Mouse (Mus musculus) kidney, postnatal 0 days (tissue): ENCODE data around the gene Flnb. TPM values are rescaled to one million over a fixed set of nuclear protein-coding genes. Genes with fewer than 3 reads are reported as not detected.
A peak's percentile ranks its signal among the peaks of the same experiment; 100 is the strongest.

Source experiments
- ATAC-seq: fragments of 200-750 bp; cut with Nextera tagmentation; replicated peaks from 2 replicates; pipeline ENCODE4 v1.8.0; 2017; ENCODE audit warnings: low read depth, moderate number of reproducible peaks, moderate TSS enrichment, moderate library complexity; ENCODE audit not compliant: low FRiP score
- DNase-seq: peaks from one replicate; pipeline ENCODE4 v3.0.0-alpha.2; 2016; ENCODE audit warnings: low spot score
- H3K27ac ChIP-seq: fragments of 300-500 bp; sonication (generic); 2 replicates; pipeline ENCODE4 v1.5.1; 2014; ENCODE audit warnings: mild to moderate bottlenecking
- H3K27me3 ChIP-seq: fragments of 300-500 bp; sonication (generic); 2 replicates; pipeline ENCODE4 v1.6.1; 2014; ENCODE audit warnings: low read length, mixed read lengths; ENCODE audit not compliant: insufficient read depth
- H3K36me3 ChIP-seq: fragments of 300-500 bp; sonication (generic); 2 replicates; pipeline ENCODE4 v1.6.1; 2014; ENCODE audit warnings: low read length, mixed read lengths; ENCODE audit not compliant: insufficient read depth
- H3K4me1 ChIP-seq: fragments of 300-500 bp; sonication (generic); replicated peaks from 2 replicates; pipeline ENCODE4 v1.6.1; 2014; ENCODE audit warnings: antibody characterized with exemption, low read length, mixed read lengths; ENCODE audit not compliant: insufficient read depth
- H3K4me2 ChIP-seq: fragments of 300-500 bp; sonication (generic); 2 replicates; pipeline ENCODE4 v1.6.1; 2014; ENCODE audit warnings: mild to moderate bottlenecking, low read length, moderate library complexity, mixed read lengths
- H3K4me3 ChIP-seq: fragments of 300-500 bp; sonication (generic); replicated peaks from 2 replicates; pipeline ENCODE4 v1.5.1; 2014; ENCODE audit warnings: low read depth, low read length
- H3K9ac ChIP-seq: fragments of 300-500 bp; sonication (generic); 2 replicates; pipeline ENCODE4 v1.6.1; 2014; ENCODE audit warnings: low read depth, low read length
- H3K9me3 ChIP-seq: fragments of 300-500 bp; sonication (generic); replicated peaks from 2 replicates; pipeline ENCODE4 v1.6.1; 2016; ENCODE audit warnings: low read length, inconsistent platforms, mixed read lengths
- CTCF ChIP-seq: IDR thresholded peaks from 2 replicates; pipeline ENCODE4 v1.5.1; 2016; ENCODE audit warnings: antibody characterized with exemption, low read depth, mild to moderate bottlenecking, moderate library complexity
- WGBS: fragments of 180-500 bp; shearing (Covaris S2); extraction: QIAGEN DNeasy Blood & Tissue Kit; methylation state at CpG from one replicate; pipeline ENCODE4 v1.1.7; 2014; 5-methylcytosine and 5-hydroxymethylcytosine counted together
- polyA plus RNA-seq: library from polyadenylated mRNA; unstranded; fragments of >200 nt; fragmentation: Nextera tagmentation; extraction: Ambion mirVana; gene quantifications from 2 replicates; pipeline ENCODE4 v1.2.1, GENCODE M21; 2015

The Flnb gene
- polyA plus RNA-seq, 1 experiment from 2014 or later = 10.7 TPM

- Histone ChIP-seq H3K36me3 (peaks cover 62% of the 10 kb centered on the region), H3K4me2 (no peak overlapping the region), H3K9me3 (no peaks in the 10 kb centered on the region), H3K27me3 (no peaks in the 10 kb centered on the region), H3K4me3 (no peak overlapping the region), H3K27ac (no peak overlapping the region), H3K4me1 (no peaks in the 10 kb centered on the region), H3K9ac (no peak overlapping the region)
- TF ChIP-seq CTCF = no peak
- no peak for ATAC-seq
- 88% methylated on average over 9 of the region's 9 CpGs for WGBS
- no peak for DNase-seq
These were observed 67.8 kb downstream of the Flnb start for GRCm38 (mm10) chr14:7885540-7885939.

DNA sequence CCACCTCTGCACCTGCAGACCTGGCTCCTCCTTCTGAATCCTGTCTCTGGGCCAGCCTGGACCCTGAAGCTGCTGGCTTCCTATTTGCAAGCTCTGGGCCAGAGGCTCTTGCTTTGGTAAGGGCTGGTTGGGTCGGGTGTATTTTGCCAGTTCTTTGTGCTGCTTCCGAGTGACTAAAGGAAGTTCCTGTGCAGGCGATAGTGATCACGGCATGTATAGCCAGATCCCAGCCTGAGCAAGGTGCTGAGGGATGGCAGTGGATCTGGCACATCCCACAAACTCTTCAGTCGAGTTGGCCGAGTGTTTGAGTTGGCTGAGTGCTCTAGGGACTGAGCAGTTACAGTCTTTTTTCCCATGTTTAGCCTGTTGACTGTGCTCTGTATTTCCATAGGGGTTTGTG lies 68.3 kb downstream of the Flnb start:
- Histone ChIP-seq H3K9ac (no peak overlapping the region), H3K4me2 (no peak overlapping the region), H3K36me3 (peaks cover 62% of the 10 kb centered on the region), H3K4me3 (no peak overlapping the region), H3K9me3 (no peaks in the 10 kb centered on the region), H3K4me1 (no peaks in the 10 kb centered on the region), H3K27ac (no peak overlapping the region), H3K27me3 (no peaks in the 10 kb centered on the region)
- no peak for ATAC-seq
- no peak for DNase-seq
- TF ChIP-seq CTCF = no peak
- 83% methylated on average over 6 of the region's 6 CpGs for WGBS

DNA sequence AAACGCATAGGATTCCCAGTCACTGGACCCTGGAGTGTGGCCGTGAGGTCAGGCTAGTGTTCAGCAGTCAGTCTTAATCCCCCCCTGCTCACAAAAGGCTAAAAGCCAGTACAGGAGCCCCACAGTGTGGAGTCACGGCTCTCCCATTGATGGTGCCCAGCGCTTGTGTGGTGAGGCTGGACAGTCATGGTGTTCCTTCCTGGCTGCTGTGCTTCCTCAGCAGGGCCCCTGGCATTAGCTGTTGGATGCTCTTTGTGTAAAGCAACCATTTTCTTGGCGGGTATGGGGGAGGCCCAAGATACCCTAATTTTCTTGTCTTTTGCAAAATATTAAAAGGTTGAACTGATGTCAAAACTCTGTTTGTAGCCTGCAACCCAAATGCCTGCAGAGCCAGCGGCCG lies 69.4 kb downstream of the Flnb start:
- DNase-seq (no peak), ATAC-seq (no peak)
- H3K4me1 ChIP-seq = no peaks in the 10 kb centered on the region
- no peak overlapping the region for H3K27ac ChIP-seq
- no peaks in the 10 kb centered on the region for H3K9me3 ChIP-seq
- no peak overlapping the region for H3K4me3 ChIP-seq
- no peak for TF ChIP-seq CTCF
- no peak overlapping the region for H3K9ac ChIP-seq
- H3K36me3 ChIP-seq = peaks cover 60% of the 10 kb centered on the region
- H3K4me2 ChIP-seq = no peak overlapping the region
- H3K27me3 ChIP-seq = no peaks in the 10 kb centered on the region
- 95% methylated on average over 7 of the region's 7 CpGs for WGBS

DNA sequence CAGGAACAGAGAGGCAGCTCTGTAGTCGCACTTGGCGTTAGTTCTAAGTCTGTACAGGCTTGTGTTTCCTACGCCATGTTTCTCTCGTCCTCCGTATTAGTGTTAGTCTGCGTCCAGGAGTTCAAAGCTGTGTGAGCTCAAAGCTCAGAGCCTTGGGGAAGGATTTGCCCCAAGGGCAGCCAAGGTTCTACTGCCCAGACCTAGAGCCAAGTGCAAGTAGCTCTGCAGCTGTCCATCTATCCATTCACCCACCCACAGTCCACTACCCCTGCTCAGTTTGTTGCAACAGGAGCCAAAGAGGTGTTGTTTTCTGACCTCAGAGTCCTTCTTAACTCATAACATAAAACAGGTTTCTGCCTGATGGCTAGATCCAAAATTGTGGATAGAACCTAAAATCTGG lies 70.5 kb downstream of the Flnb start:
- 82% methylated on average over 6 of the region's 6 CpGs for WGBS
- Histone ChIP-seq H3K4me1 (no peaks in the 10 kb centered on the region), H3K36me3 (peaks cover 64% of the 10 kb centered on the region), H3K9me3 (no peaks in the 10 kb centered on the region), H3K9ac (no peak overlapping the region; the same call in 1 of the 2 replicates), H3K4me2 (peak overlapping the region; percentile 18; the same call in 1 of the 2 replicates), H3K4me3 (no peak overlapping the region), H3K27ac (no peak overlapping the region), H3K27me3 (no peaks in the 10 kb centered on the region)
- no peak for TF ChIP-seq CTCF
- no peak for ATAC-seq
- DNase-seq = no peak

GRCm38 (mm10) chr14:7888811-7889651 lies 71.3 kb downstream of the Flnb start:
- no peaks in the 10 kb centered on the region for H3K4me1 ChIP-seq
- no peak for ATAC-seq
- peak; percentile 86 for DNase-seq
- H3K4me2 ChIP-seq = peak overlapping the region; percentile 18; the same call in 1 of the 2 replicates
- peaks cover 66% of the 10 kb centered on the region for H3K36me3 ChIP-seq
- no peaks in the 10 kb centered on the region for H3K27me3 ChIP-seq
- H3K9me3 ChIP-seq = no peaks in the 10 kb centered on the region
- H3K27ac ChIP-seq = peak overlapping the region; percentile 54
- H3K9ac ChIP-seq = peak overlapping the region; percentile 27; the same call in 1 of the 2 replicates
- no peak overlapping the region for H3K4me3 ChIP-seq
- no peak for TF ChIP-seq CTCF
- 55% methylated on average over 11 of the region's 11 CpGs for WGBS

GRCm38 (mm10) chr14:7889834-7890233 lies 72.1 kb downstream of the Flnb start:
- H3K27ac ChIP-seq = no peak overlapping the region
- no peak overlapping the region for H3K9ac ChIP-seq
- DNase-seq (no peak), ATAC-seq (no peak)
- no peaks in the 10 kb centered on the region for H3K27me3 ChIP-seq
- peaks cover 60% of the 10 kb centered on the region for H3K36me3 ChIP-seq
- 75% methylated on average over 9 of the region's 9 CpGs for WGBS
- H3K4me2 ChIP-seq = no peak overlapping the region
- H3K9me3 ChIP-seq = no peaks in the 10 kb centered on the region
- no peaks in the 10 kb centered on the region for H3K4me1 ChIP-seq
- TF ChIP-seq CTCF = no peak
- no peak overlapping the region for H3K4me3 ChIP-seq
